In genomic region chr12:28831066-28831733, GRCm38 (mm10) we compare ENCODE assay signal across 9 mouse cellular contexts.
DNase-seq lines count a peak whose midpoint lies in the region; ATAC-seq and TF ChIP-seq lines count a peak whose summit lies in the region.
"Had no signal": no experiment of that assay in that cellular context is flagged by ENCODE, and none has a peak within 500 bp of the region (broad histone marks: within the 10 kb centered on the region; RNA-seq: fewer than 3 reads in every experiment).

No protein-coding gene starts in this region.

- H3K4me1 ChIP-seq in forebrain, postnatal 0 days (ENCODE audit: insufficient read depth) = no peaks in the 10 kb centered on the region
- no peaks in the 10 kb centered on the region for H3K4me1 ChIP-seq in forebrain, embryonic 10.5 days
- H3K4me1 ChIP-seq in midbrain, embryonic 16.5 days (ENCODE audit: control insufficient read depth, insufficient read depth, low read length) = no peaks in the 10 kb centered on the region; the same call in 1 of the 2 replicates
- H3K4me1 ChIP-seq: limb, embryonic 12.5 days had no signal

- no peak overlapping the region for H3K9ac ChIP-seq in forebrain, postnatal 0 days
- H3K9ac ChIP-seq in midbrain, embryonic 16.5 days (ENCODE audit: low read depth, low read length) = no peak overlapping the region
- H3K9ac ChIP-seq: limb, embryonic 12.5 days had no signal

- H3K27me3 ChIP-seq in forebrain, postnatal 0 days (ENCODE audit: insufficient read depth, low read length) = no peaks in the 10 kb centered on the region
- H3K27me3 ChIP-seq in forebrain, embryonic 10.5 days (ENCODE audit: poor library complexity, severe bottlenecking) = no peaks in the 10 kb centered on the region; the same call in 1 of the 2 replicates
- H3K27me3 ChIP-seq in midbrain, embryonic 16.5 days (ENCODE audit: control insufficient read depth, insufficient read depth, low read depth, low read length) = no peaks in the 10 kb centered on the region
- H3K27me3 ChIP-seq: limb, embryonic 12.5 days had no signal

- no peak overlapping the region for H3K27ac ChIP-seq in forebrain, postnatal 0 days (ENCODE audit: low read depth, low read length)
- no peak overlapping the region for H3K27ac ChIP-seq in forebrain, embryonic 10.5 days
- H3K27ac ChIP-seq in midbrain, embryonic 16.5 days (ENCODE audit: low read length) = no peak overlapping the region
- H3K27ac ChIP-seq: limb, embryonic 12.5 days had no signal

- H3K4me2 ChIP-seq in forebrain, postnatal 0 days (ENCODE audit: low read depth) = no peak overlapping the region
- no peak overlapping the region for H3K4me2 ChIP-seq in midbrain, embryonic 16.5 days (ENCODE audit: low read length)
- H3K4me2 ChIP-seq: limb, embryonic 12.5 days had no signal

- no peaks in the 10 kb centered on the region for H3K9me3 ChIP-seq in forebrain, postnatal 0 days (ENCODE audit: low read length)
- H3K9me3 ChIP-seq in forebrain, embryonic 10.5 days = no peaks in the 10 kb centered on the region
- no peaks in the 10 kb centered on the region for H3K9me3 ChIP-seq in midbrain, embryonic 16.5 days (replicated peaks; ENCODE audit: control insufficient read depth, low read length, poor library complexity, severe bottlenecking)
- H3K9me3 ChIP-seq: limb, embryonic 12.5 days had no signal

- WGBS in forebrain, postnatal 0 days = 53% methylated on average over 7 of the region's 7 CpGs
- 49% methylated on average over 7 of the region's 7 CpGs for WGBS in forebrain, embryonic 10.5 days
- 57% methylated on average over 7 of the region's 7 CpGs for WGBS in midbrain, embryonic 16.5 days

- no peak overlapping the region for H3K4me3 ChIP-seq in forebrain, postnatal 0 days (ENCODE audit: low read depth, low read length)
- H3K4me3 ChIP-seq in forebrain, embryonic 10.5 days = no peak overlapping the region
- H3K4me3 ChIP-seq in midbrain, embryonic 16.5 days (ENCODE audit: low read depth, low read length) = no peak overlapping the region
- H3K4me3 ChIP-seq: limb, embryonic 12.5 days had no signal

- peak; percentile 54; the same call in 1 of the 2 replicates for ATAC-seq in forebrain, postnatal 0 days
- ATAC-seq in hematopoietic stem cell, adult 5-6 weeks (replicated peaks in 1 of 2; ENCODE audit: insufficient read depth in 1 of 2, low FRiP score in 2 of 2, low TSS enrichment in 1 of 2, low read depth in 1 of 2, poor library complexity in 2 of 2, severe bottlenecking in 2 of 2) = peak; percentile 41 to 47; a peak in 2 of 4 replicates
- 0 out of 2 replicates have a peak, but pooled peaks have one; percentile 57 for ATAC-seq in midbrain, embryonic 16.5 days

- DNase-seq in forebrain, postnatal 0 days = peak; percentile 55
- no peak for DNase-seq in forebrain, embryonic 10.5 days (ENCODE audit: extremely low spot score, low spot score)
- DNase-seq in T-cell, adult 2 months (ENCODE audit: low spot score) = peak; percentile 43
- peak; percentile 87 for DNase-seq in embryo, embryonic 10 days (ENCODE audit: low spot score)
- peak; percentile 41 to 52 for DNase-seq in layer of hippocampus, postnatal 14 days (ENCODE audit: low spot score in 2 of 2)
- peak; percentile 37 to 47 for DNase-seq in thymus, postnatal 36 days

- H3K36me3 ChIP-seq in forebrain, postnatal 0 days (ENCODE audit: insufficient read depth) = peaks cover 17% of the 10 kb centered on the region; the same call in 1 of the 2 replicates
- no peaks in the 10 kb centered on the region for H3K36me3 ChIP-seq in forebrain, embryonic 10.5 days (replicated peaks)
- no peaks in the 10 kb centered on the region for H3K36me3 ChIP-seq in midbrain, embryonic 16.5 days (ENCODE audit: control insufficient read depth, insufficient read depth, low read length)

- TF ChIP-seq CTCF in forebrain, postnatal 0 days (IDR thresholded peaks at IDR 0.05; ENCODE audit: low read depth) = peak; percentile 74
